Mouse (Mus musculus) ES-CJ7 (cell line): ENCODE measurements around the gene Klrb1.
"Not testable (repeated sequence)": the region's sequence is repeated elsewhere in the genome, so short reads cannot be mapped to it uniquely, and the experiment has no call there.

ENCODE experiments used
- DNase-seq: peaks from one replicate; pipeline ENCODE4 v3.0.0; 2011; ENCODE audit warnings: low read depth, low spot score

Gene Klrb1

DNA sequence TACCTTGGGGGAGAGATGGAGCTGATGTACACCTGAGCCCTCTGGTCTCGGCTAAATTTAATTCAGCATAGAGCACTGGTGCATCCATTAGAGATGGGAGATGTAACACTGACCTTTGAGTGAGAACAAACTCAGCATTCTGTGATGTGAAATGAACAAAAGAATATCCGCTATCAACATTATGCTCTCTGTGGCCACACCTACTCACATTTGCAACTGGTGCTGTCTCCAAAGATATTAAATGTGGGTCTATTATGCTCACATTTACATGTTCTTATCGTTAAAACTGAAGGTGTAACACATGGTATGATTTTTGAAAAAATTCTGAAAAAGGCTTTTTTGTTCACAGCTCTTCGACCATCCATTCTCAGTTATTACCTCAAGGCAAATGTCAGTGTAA, at the start of gene Klrb1:
TSS of gene Klrb1 (minus strand) at position 101 of the 400 bp plus-strand sequence.
- no peak for DNase-seq

- DNase-seq = peak; percentile 1
Observed at GRCm38 (mm10) chr6:128769481-128770253, 46.8 kb upstream of the Klrb1 start.

DNA sequence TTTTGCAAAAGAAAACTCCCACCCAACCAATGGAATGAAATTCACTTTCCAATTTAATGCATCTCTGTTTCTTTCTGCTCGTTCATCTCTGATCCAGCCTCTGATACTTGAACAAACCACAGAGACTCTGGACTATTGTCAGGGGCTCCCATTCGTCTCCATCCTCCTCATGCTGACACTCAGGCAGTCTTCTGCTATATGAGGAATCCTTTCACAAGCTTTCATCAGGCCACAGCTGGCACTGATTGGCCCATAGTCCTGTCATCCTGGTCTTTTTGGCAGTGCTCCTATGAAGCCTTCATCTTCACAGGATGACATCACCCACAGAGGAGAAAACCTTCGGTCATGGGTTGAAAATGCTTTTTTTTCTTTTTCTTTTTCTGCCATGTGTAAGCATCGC, 45.2 kb upstream of the Klrb1 start:
- DNase-seq = peak; percentile 1

- DNase-seq = peak; percentile 75
Observed at GRCm38 (mm10) chr6:128766486-128767254, 43.8 kb upstream of the Klrb1 start.

DNA sequence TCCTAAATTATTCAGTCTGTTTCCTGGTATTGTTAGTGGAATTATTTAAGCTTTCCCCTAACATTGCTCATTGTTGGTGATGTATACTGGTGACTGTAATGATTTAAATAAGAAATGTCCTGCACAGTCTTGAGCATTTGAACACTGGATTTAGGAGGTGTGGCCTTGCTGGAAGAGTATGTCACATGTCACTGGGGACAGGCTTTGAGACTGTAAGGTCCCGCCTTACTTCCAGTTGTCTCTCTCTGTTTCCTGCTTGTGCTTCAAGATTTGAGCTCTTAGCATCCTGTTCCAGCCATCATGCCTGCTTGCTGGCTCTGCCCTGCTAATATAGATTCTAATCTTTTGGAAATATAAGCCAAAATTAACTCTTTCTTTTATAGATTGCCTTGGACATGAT, 42.4 kb upstream of the Klrb1 start:
- DNase-seq = peak; percentile 40

GRCm38 (mm10) chr6:128764598-128764997, 41.7 kb upstream of the Klrb1 start:
- no peak for DNase-seq

- peak; percentile 100 for DNase-seq
Observed at GRCm38 (mm10) chr6:128763736-128764523, 41.1 kb upstream of the Klrb1 start.

DNA sequence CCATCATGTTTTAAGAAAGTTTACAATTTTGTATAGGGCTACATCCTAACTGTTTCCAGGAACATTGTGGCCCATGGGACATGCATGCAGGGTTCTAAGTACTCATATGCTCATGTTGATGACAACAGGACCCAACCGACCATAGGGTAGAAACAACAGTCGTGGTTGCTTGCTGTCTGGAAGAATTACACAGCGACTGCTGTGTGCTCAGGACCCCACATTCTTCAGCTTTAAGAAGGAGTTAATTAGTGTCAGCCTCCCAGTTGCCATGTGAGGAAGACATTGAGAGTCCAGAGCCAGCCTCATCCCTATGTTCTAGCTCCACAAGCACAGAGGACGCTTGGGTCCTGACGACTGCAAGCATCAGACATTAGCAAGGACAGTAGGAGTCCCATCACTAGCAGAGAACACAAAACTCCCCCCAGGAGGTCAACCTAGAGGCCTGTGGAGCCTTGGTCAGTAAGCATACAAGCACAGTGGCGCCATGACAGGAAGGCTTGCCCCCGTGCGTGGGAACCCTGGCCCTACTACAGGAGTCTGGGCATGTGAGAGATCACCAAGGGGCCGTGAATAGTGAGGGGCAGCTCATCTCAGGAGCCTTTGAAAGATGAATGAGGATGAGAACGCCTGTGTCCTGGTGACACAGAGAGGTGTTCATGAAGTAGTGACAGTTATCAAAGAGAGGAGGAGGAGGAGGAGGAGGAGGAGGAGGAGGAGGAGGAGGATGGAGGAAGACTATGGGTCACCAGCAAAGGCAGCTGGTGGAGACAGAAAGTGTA, 40.2 kb upstream of the Klrb1 start:
- peak; percentile 10 for DNase-seq

DNA sequence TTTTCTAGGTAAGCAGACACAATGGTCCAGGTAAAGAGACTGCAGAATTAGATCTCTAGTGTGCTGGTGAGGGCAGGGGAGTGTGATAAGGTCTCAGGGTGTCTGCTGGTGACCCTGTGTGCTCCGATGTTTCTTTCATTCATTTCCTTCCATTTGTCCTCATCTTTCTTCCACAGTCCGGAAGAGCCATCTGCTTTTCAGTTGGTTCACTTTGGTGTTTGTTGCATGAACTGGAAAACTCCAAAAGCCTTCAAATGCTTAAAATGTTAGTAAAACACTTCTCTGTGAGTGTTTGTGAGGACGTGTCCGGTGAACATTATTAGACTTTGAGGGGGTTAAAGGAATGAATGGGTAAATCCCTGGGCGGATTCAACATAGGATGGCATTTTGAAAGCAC, 38.3 kb upstream of the Klrb1 start:
- no peak for DNase-seq

GRCm38 (mm10) chr6:128760416-128761143, 37.7 kb upstream of the Klrb1 start:
- peak; percentile 90 for DNase-seq

DNA sequence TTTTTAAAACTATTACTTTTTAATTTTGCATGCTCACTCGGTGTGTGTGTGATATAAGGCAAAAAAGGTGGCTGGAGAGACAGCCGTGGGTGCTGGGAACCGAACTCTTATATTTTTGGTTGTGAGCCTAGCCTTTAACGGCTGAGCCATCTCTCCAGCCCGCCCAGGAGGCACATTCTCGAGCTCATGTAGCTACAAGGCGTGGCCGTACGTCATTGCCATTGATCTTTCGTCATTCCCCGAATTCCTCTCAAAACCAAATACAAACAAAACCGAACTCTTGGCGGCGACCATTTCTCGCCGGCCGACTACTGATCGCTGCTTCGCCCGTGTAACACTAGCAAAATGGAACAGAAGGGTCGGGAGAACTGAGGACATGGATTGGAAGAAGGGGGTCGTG, 37.2 kb upstream of the Klrb1 start:
- peak; percentile 93 for DNase-seq

GRCm38 (mm10) chr6:128759221-128759950, 36.5 kb upstream of the Klrb1 start:
- DNase-seq = no peak

DNA sequence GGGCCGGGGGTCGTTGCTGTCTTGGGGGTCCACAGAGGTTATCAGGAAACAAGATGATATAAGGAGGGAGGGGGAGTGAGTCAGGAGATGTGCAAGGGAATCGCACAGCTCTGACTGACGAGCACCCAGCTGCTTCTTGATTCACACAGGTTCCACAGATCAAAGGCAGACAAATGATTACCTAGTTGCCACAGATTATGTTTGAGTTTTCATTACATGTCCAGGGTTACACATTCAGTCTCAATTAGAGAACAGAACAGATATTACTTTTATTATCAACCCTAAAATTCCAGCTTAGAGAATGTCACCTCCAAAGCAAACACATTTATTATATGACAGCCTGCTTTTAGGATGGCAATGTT, 32.5 kb upstream of the Klrb1 start:
- DNase-seq = not testable (repeated sequence)

GRCm38 (mm10) chr6:128754748-128755401, 32.0 kb upstream of the Klrb1 start:
- not testable (repeated sequence) for DNase-seq

DNA sequence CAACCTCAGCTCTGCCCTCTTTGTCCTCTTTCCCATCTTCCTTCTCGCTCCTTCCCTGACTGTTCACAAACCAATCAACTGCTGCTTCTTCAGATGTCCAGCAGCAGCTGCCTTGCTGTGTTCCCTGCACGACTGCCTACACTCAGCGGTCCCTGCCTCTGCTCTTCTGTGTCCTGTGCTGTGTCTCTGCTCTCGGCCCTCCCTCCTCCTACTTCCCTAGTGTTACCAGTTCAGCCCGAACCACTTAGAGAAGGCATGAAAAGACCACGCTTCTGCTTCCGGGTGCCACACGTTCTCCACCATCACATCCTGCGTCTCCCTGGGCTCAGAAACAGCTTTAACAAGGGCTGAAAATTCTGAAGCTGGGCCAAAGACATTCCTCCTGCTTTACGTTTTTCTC, 31.4 kb upstream of the Klrb1 start:
- not testable (repeated sequence) for DNase-seq

- peak; percentile 89 for DNase-seq
Observed at GRCm38 (mm10) chr6:128753610-128754224, 30.9 kb upstream of the Klrb1 start.

DNA sequence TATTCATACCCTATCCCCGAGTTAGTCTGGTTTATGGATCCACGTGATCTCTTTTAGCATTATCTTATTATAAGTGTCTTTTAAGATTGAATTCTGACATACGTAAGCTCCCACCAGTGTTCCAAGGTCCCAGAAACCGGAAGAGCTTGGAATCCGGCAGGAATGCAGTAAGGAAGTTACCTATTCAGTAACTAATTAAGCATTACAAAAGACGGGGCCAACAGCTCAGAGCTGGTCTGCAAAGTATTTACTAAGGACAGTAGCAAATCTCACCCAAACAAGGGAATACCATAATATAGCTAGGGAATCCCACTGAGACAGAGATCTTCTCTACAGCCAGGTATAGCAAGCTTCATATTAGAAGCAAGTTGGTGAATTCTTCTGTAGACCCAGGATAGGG, 24.1 kb upstream of the Klrb1 start:
- DNase-seq = peak; percentile 86

DNA sequence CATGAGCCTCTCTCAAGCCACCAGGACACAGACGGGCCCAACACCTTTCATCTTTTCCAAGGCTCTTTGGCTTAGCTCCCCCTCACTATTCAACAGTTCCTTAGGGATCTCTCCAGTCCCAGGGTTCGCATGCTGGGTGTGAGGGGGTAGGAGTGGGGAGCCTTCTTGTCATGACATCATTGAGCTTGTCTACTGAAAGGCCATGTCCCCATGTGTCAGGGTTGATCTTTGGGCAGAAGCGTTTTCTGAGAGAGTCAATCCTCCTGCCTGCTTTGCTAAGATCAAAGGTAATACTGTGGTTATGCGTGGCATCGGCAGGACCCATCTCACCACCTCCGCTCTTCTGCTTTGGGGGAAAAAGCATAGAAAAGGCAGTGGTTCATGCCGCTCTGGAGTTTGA, 14.6 kb upstream of the Klrb1 start:
- no peak for DNase-seq

- DNase-seq = peak; percentile 17
Observed at GRCm38 (mm10) chr6:128736100-128736499, 13.2 kb upstream of the Klrb1 start.
